Mouse (Mus musculus) limb, embryonic 11.5 days (tissue): ENCODE data around the gene Zfp879. TPM values are rescaled to one million over a fixed set of nuclear protein-coding genes. Genes with fewer than 3 reads are reported as not detected.

Experiments used
- ATAC-seq: fragments of 200-750 bp; cut with Nextera tagmentation; 2 replicates; pipeline ENCODE4 v1.8.0; 2017; ENCODE audit warnings: low read depth; ENCODE audit not compliant: insufficient number of reproducible peaks, low FRiP score, low TSS enrichment
- DNase-seq: peaks from one replicate; pipeline ENCODE4 v3.0.0-alpha.2; 2015; ENCODE audit warnings: low spot score
- H3K27ac ChIP-seq: fragments of 300-500 bp; sonication (generic); replicated peaks from 2 replicates; pipeline ENCODE4 v1.5.1; 2014; ENCODE audit warnings: low read depth, mild to moderate bottlenecking, low read length
- H3K27me3 ChIP-seq: fragments of 300-500 bp; sonication (generic); 2 replicates; pipeline ENCODE4 v1.6.1; 2014; ENCODE audit warnings: mild to moderate bottlenecking, low read length, mixed read lengths; ENCODE audit not compliant: control insufficient read depth, insufficient read depth
- H3K36me3 ChIP-seq: fragments of 300-500 bp; sonication (generic); 2 replicates; pipeline ENCODE4 v1.6.1; 2014; ENCODE audit warnings: mild to moderate bottlenecking, low read length, moderate library complexity, mixed read lengths; ENCODE audit not compliant: control insufficient read depth, insufficient read depth
- H3K4me1 ChIP-seq: fragments of 300-500 bp; sonication (generic); 2 replicates; pipeline ENCODE4 v1.6.1; 2014; ENCODE audit warnings: low read length, mixed read lengths; ENCODE audit not compliant: control insufficient read depth, insufficient read depth
- H3K4me2 ChIP-seq: fragments of 300-500 bp; sonication (generic); 2 replicates; pipeline ENCODE4 v1.6.1; 2014; ENCODE audit warnings: low read depth, mild to moderate bottlenecking, moderate library complexity; ENCODE audit not compliant: severe bottlenecking
- H3K4me3 ChIP-seq: fragments of 300-500 bp; sonication (generic); 2 replicates; pipeline ENCODE4 v1.5.1; 2014; ENCODE audit warnings: low read depth, low read length
- H3K9ac ChIP-seq: fragments of 300-500 bp; sonication (generic); 2 replicates; pipeline ENCODE4 v1.6.1; 2014; ENCODE audit warnings: mild to moderate bottlenecking, low read length
- H3K9me3 ChIP-seq: fragments of 300-500 bp; sonication (generic); 2 replicates; pipeline ENCODE4 v1.6.1; 2016; ENCODE audit warnings: low read length; ENCODE audit not compliant: control insufficient read depth
- whole genome bisulfite sequencing: fragments of 180-500 bp; shearing (Covaris S2); extraction: QIAGEN DNeasy Blood & Tissue Kit; methylation state at CpG from one replicate; pipeline ENCODE4 v1.1.7; 2014; 5-methylcytosine and 5-hydroxymethylcytosine counted together
- polyA plus RNA-seq: library from polyadenylated mRNA; unstranded; fragments of >200 nt; fragmentation: Nextera tagmentation; extraction: Ambion mirVana; gene quantifications from 2 replicates; pipeline ENCODE4 v1.2.1, GENCODE M21; 2014

Gene Zfp879
- polyA plus RNA-seq: 1.2 and 1.5 TPM in 2 replicates

- Histone ChIP-seq H3K9me3 (no peaks in the 10 kb centered on the region), H3K27me3 (no peaks in the 10 kb centered on the region), H3K4me2 (peak within 1 kb of the TSS; percentile 47), H3K4me1 (no peaks in the 10 kb centered on the region), H3K4me3 (peak within 1 kb of the TSS; percentile 21), H3K36me3 (no peaks in the 10 kb centered on the region), H3K27ac (no peak within 1 kb of the TSS), H3K9ac (peak within 1 kb of the TSS; percentile 67)
- peak; percentile 94 for ATAC-seq
- WGBS: 23% methylated on average over 22 of the region's 22 CpGs
- DNase-seq: peak; percentile 95
Observed at GRCm38 (mm10) chr11:50841023-50841735, at the start of gene Zfp879. TSS of gene Zfp879 (minus strand) at chr11:50841552.

GRCm38 (mm10) chr11:50887390-50888128 is 46.2 kb upstream of the Zfp879 start, which contains the start of gene Zfp454:
TSS of gene Zfp454 (minus strand) at chr11:50887651.
- DNase-seq (peak; percentile 94), ATAC-seq (peak; percentile 94)
- Histone ChIP-seq H3K27ac (no peak within 1 kb of the TSS), H3K9me3 (no peaks in the 10 kb centered on the region; the same call in 1 of the 2 replicates), H3K36me3 (peaks cover 6% of the 10 kb centered on the region; the same call in 1 of the 2 replicates), H3K4me2 (peak within 1 kb of the TSS; percentile 62), H3K27me3 (no peaks in the 10 kb centered on the region), H3K4me1 (peaks cover 8% of the 10 kb centered on the region; the same call in 1 of the 2 replicates), H3K9ac (peak within 1 kb of the TSS; percentile 63), H3K4me3 (peak within 1 kb of the TSS; percentile 28)
- 6% methylated on average over 26 of the region's 26 CpGs for WGBS

- Histone ChIP-seq H3K36me3 (peaks cover 9% of the 10 kb centered on the region; the same call in 1 of the 2 replicates), H3K27ac (no peak overlapping the region), H3K9me3 (no peaks in the 10 kb centered on the region), H3K27me3 (no peaks in the 10 kb centered on the region), H3K4me1 (peaks cover 8% of the 10 kb centered on the region; the same call in 1 of the 2 replicates), H3K9ac (peak overlapping the region; percentile 63), H3K4me3 (peak overlapping the region; percentile 28), H3K4me2 (peak overlapping the region; percentile 62)
- WGBS: 24% methylated on average over 10 of the region's 10 CpGs
- no peak for ATAC-seq
- no peak for DNase-seq
Observed at GRCm38 (mm10) chr11:50886933-50887293, 45.6 kb upstream of the Zfp879 start.

GRCm38 (mm10) chr11:50886231-50886932 is 45.0 kb upstream of the Zfp879 start:
- Histone ChIP-seq H3K27ac (no peak overlapping the region), H3K36me3 (peaks cover 9% of the 10 kb centered on the region; the same call in 1 of the 2 replicates), H3K27me3 (no peaks in the 10 kb centered on the region), H3K4me3 (peak overlapping the region; percentile 28), H3K4me1 (peaks cover 8% of the 10 kb centered on the region; the same call in 1 of the 2 replicates), H3K9me3 (no peaks in the 10 kb centered on the region), H3K9ac (peak overlapping the region; percentile 63), H3K4me2 (peak overlapping the region; percentile 62)
- WGBS: 53% methylated on average over 8 of the region's 8 CpGs
- ATAC-seq (no peak), DNase-seq (no peak)

GRCm38 (mm10) chr11:50883756-50884155 is 42.4 kb upstream of the Zfp879 start:
- Histone ChIP-seq H3K4me1 (peaks cover 8% of the 10 kb centered on the region; the same call in 1 of the 2 replicates), H3K9ac (no peak overlapping the region), H3K4me3 (no peak overlapping the region), H3K27ac (no peak overlapping the region), H3K4me2 (no peak overlapping the region), H3K9me3 (no peaks in the 10 kb centered on the region; the same call in 1 of the 2 replicates), H3K36me3 (peaks cover 14% of the 10 kb centered on the region; the same call in 1 of the 2 replicates), H3K27me3 (no peaks in the 10 kb centered on the region)
- ATAC-seq (no peak), DNase-seq (no peak)
- WGBS: 81% methylated on average over 3 of the region's 3 CpGs

- H3K27ac ChIP-seq: no peak overlapping the region
- no peaks in the 10 kb centered on the region for H3K27me3 ChIP-seq
- peaks cover 35% of the 10 kb centered on the region for H3K36me3 ChIP-seq
- no peak overlapping the region for H3K4me2 ChIP-seq
- H3K9me3 ChIP-seq: peaks cover 4% of the 10 kb centered on the region; the same call in 1 of the 2 replicates
- DNase-seq (no peak), ATAC-seq (no peak)
- H3K4me1 ChIP-seq: no peaks in the 10 kb centered on the region
- 93% methylated on average over 3 of the region's 3 CpGs for WGBS
- no peak overlapping the region for H3K4me3 ChIP-seq
- no peak overlapping the region for H3K9ac ChIP-seq
Observed at GRCm38 (mm10) chr11:50878641-50879040, 37.3 kb upstream of the Zfp879 start.

GRCm38 (mm10) chr11:50850989-50851601 is 9.7 kb upstream of the Zfp879 start:
- Histone ChIP-seq H3K9me3 (no peaks in the 10 kb centered on the region), H3K9ac (no peak overlapping the region; the same call in 1 of the 2 replicates), H3K36me3 (no peaks in the 10 kb centered on the region), H3K4me2 (peak overlapping the region; percentile 72), H3K27ac (no peak overlapping the region), H3K4me1 (peaks cover 6% of the 10 kb centered on the region; the same call in 1 of the 2 replicates), H3K27me3 (peaks cover 52% of the 10 kb centered on the region), H3K4me3 (peak overlapping the region; percentile 35)
- peak; percentile 50 for DNase-seq
- no peak for ATAC-seq
- under 1% methylated on average over 72 of the region's 72 CpGs for WGBS
